In genomic region chr8:72240403-72240763, GRCm38 (mm10) we compare ENCODE assay signal across 9 mouse cellular contexts. TPM values are rescaled to one million over a fixed set of nuclear protein-coding genes. Genes with fewer than 3 reads are reported as not detected.
DNase-seq lines count a peak whose midpoint lies in the region; ATAC-seq and TF ChIP-seq lines count a peak whose summit lies in the region.
"Had no signal": no experiment of that assay in that cellular context is flagged by ENCODE, and none has a peak within 500 bp of the region (broad histone marks: within the 10 kb centered on the region; RNA-seq: fewer than 3 reads in every experiment).

No protein-coding gene starts in this region.

- H3K4me1 ChIP-seq in heart, embryonic 16.5 days (ENCODE audit: control insufficient read depth, insufficient read depth, low read length) = peaks cover 5% of the 10 kb centered on the region
- peaks cover 8% of the 10 kb centered on the region for H3K4me1 ChIP-seq in bone marrow, adult 2 months (ENCODE audit: control insufficient read depth, insufficient read depth, low read length)
- peaks cover 18% of the 10 kb centered on the region for H3K4me1 ChIP-seq in hindbrain, embryonic 12.5 days
- H3K4me1 ChIP-seq in midbrain, embryonic 10.5 days = peaks cover 17% of the 10 kb centered on the region

- peak overlapping the region; percentile 91 for H3K27ac ChIP-seq in heart, embryonic 16.5 days (ENCODE audit: low read length)
- peak overlapping the region; percentile 97 for H3K27ac ChIP-seq in bone marrow, adult 2 months (ENCODE audit: control insufficient read depth, insufficient read depth, low read depth, low read length, poor library complexity)
- H3K27ac ChIP-seq in hindbrain, embryonic 12.5 days = peak overlapping the region; percentile 97
- peak overlapping the region; percentile 97 for H3K27ac ChIP-seq in midbrain, embryonic 10.5 days (replicated peaks)

- no peak for TF ChIP-seq POLR2A in bone marrow, adult 2 months (IDR thresholded peaks at IDR 0.05; ENCODE audit: borderline replicate concordance, control insufficient read depth, low read depth, low read length)

- H3K9me3 ChIP-seq in heart, embryonic 16.5 days (replicated peaks; ENCODE audit: control insufficient read depth, low read length) = no peaks in the 10 kb centered on the region
- no peaks in the 10 kb centered on the region for H3K9me3 ChIP-seq in hindbrain, embryonic 12.5 days (replicated peaks)
- no peaks in the 10 kb centered on the region for H3K9me3 ChIP-seq in midbrain, embryonic 10.5 days (replicated peaks)

- H3K27me3 ChIP-seq in heart, embryonic 16.5 days (ENCODE audit: control insufficient read depth, insufficient read depth, low read length) = no peaks in the 10 kb centered on the region
- H3K27me3 ChIP-seq in hindbrain, embryonic 12.5 days = no peaks in the 10 kb centered on the region
- H3K27me3 ChIP-seq in midbrain, embryonic 10.5 days (ENCODE audit: low read depth, poor library complexity, severe bottlenecking) = no peaks in the 10 kb centered on the region

- H3K9ac ChIP-seq in heart, embryonic 16.5 days (ENCODE audit: low read length) = peak overlapping the region; percentile 79
- peak overlapping the region; percentile 64 for H3K9ac ChIP-seq in hindbrain, embryonic 12.5 days

- no peak for DNase-seq in heart, adult 8-10 months (ENCODE audit: low spot score)
- DNase-seq in midbrain, embryonic 10.5 days (ENCODE audit: low spot score) = no peak
- no peak for DNase-seq in ovary, postnatal 36 days (ENCODE audit: low spot score)
- no peak for DNase-seq in kidney, adult 8-10 months
- DNase-seq in adrenal gland, adult 2 months = no peak

- H3K4me3 ChIP-seq in heart, embryonic 16.5 days (ENCODE audit: low read length) = peak overlapping the region; percentile 93
- peak overlapping the region; percentile 91 for H3K4me3 ChIP-seq in bone marrow, adult 2 months (replicated peaks; ENCODE audit: control insufficient read depth, low read depth, low read length)
- H3K4me3 ChIP-seq in hindbrain, embryonic 12.5 days = peak overlapping the region; percentile 68
- H3K4me3 ChIP-seq in midbrain, embryonic 10.5 days = peak overlapping the region; percentile 71

- no peak for TF ChIP-seq CTCF in bone marrow, adult 2 months (IDR thresholded peaks at IDR 0.05; ENCODE audit: control insufficient read depth, insufficient read depth, low read length)

- ATAC-seq in heart, embryonic 16.5 days (replicated peaks; ENCODE audit: extremely low read depth, insufficient read depth, low FRiP score) = 0 out of 2 replicates have a peak, but pooled peaks have one; percentile 1
- ATAC-seq in hindbrain, embryonic 12.5 days (ENCODE audit: low FRiP score) = no peak

- under 1% methylated on average over 24 of the region's 24 CpGs for WGBS in heart, embryonic 16.5 days
- WGBS in bone marrow, adult 2 months = 0% methylated on average over 24 of the region's 24 CpGs
- under 1% methylated on average over 24 of the region's 24 CpGs for WGBS in hindbrain, embryonic 12.5 days
- WGBS in midbrain, embryonic 10.5 days = under 1% methylated on average over 24 of the region's 24 CpGs

- H3K4me2 ChIP-seq in heart, embryonic 16.5 days (ENCODE audit: low read depth, low read length) = peak overlapping the region; percentile 82
- peak overlapping the region; percentile 75 for H3K4me2 ChIP-seq in hindbrain, embryonic 12.5 days (replicated peaks)

- H3K36me3 ChIP-seq in heart, embryonic 16.5 days (ENCODE audit: control insufficient read depth, insufficient read depth) = no peaks in the 10 kb centered on the region; the same call in 1 of the 2 replicates
- peaks cover 17% of the 10 kb centered on the region for H3K36me3 ChIP-seq in hindbrain, embryonic 12.5 days
- peaks cover 28% of the 10 kb centered on the region for H3K36me3 ChIP-seq in midbrain, embryonic 10.5 days

RNA-seq across cellular contexts. Expression of gene Ap1m1, which starts 0.6 kb away (rescaled TPM):
- 120 and 121 TPM in 2 replicates for polyA plus RNA-seq in heart, embryonic 16.5 days (2015; fragmentation: Nextera tagmentation; extraction: Ambion mirVana)
- total RNA-seq in heart, adult 8-10 months (2022) = 10 to 100 TPM; 42.0 to 48.4 (median 43.4) TPM
- polyA plus RNA-seq in bone marrow, adult 2 months (2011; ENCODE audit: insufficient read depth, insufficient read length, low replicate concordance, missing spikeins) = 27.1 and 51.8 TPM in 2 replicates
- 194 and 197 TPM in 2 replicates for polyA plus RNA-seq in hindbrain, embryonic 12.5 days (2016; fragmentation: Nextera tagmentation; extraction: Ambion mirVana)
- 201 and 235 TPM in 2 replicates for polyA plus RNA-seq in midbrain, embryonic 10.5 days (2016; fragmentation: Nextera tagmentation; extraction: Ambion mirVana)
- total RNA-seq in adrenal gland, adult 2 months (2021) = 10 to 100 TPM; 66.3 to 67.8 TPM
- 62.1 and 75.1 TPM in 2 replicates for polyA plus RNA-seq in adrenal gland, adult 2 months (2012; rRNA removed)

RNA-seq across cellular contexts. Expression of gene Fam32a, which starts 20.9 kb away (rescaled TPM):
- polyA plus RNA-seq in heart, embryonic 16.5 days (2015; fragmentation: Nextera tagmentation; extraction: Ambion mirVana) = 44.1 and 46.6 TPM in 2 replicates
- 10 to 100 TPM; 18.4 to 23.2 (median 21.9) TPM for total RNA-seq in heart, adult 8-10 months (2022)
- 34.8 and 47.9 TPM in 2 replicates for polyA plus RNA-seq in bone marrow, adult 2 months (2011; ENCODE audit: insufficient read depth, insufficient read length, low replicate concordance, missing spikeins)
- 85.6 and 94.3 TPM in 2 replicates for polyA plus RNA-seq in hindbrain, embryonic 12.5 days (2016; fragmentation: Nextera tagmentation; extraction: Ambion mirVana)
- 75.2 and 83.1 TPM in 2 replicates for polyA plus RNA-seq in midbrain, embryonic 10.5 days (2016; fragmentation: Nextera tagmentation; extraction: Ambion mirVana)
- 10 to 100 TPM; 58.6 to 63.8 TPM for total RNA-seq in adrenal gland, adult 2 months (2021)
- 21.0 and 23.3 TPM in 2 replicates for polyA plus RNA-seq in adrenal gland, adult 2 months (2012; rRNA removed)

RNA-seq across cellular contexts. Expression of gene Gm11034, which starts 26.9 kb away (rescaled TPM):
- polyA plus RNA-seq in heart, embryonic 16.5 days (2015; fragmentation: Nextera tagmentation; extraction: Ambion mirVana) = not detected in 2 replicates
- not detected for total RNA-seq in heart, adult 8-10 months (2022)
- polyA plus RNA-seq in bone marrow, adult 2 months (2011; ENCODE audit: insufficient read depth, insufficient read length, low replicate concordance, missing spikeins) = not detected in 2 replicates
- not detected in 2 replicates for polyA plus RNA-seq in hindbrain, embryonic 12.5 days (2016; fragmentation: Nextera tagmentation; extraction: Ambion mirVana)
- polyA plus RNA-seq in midbrain, embryonic 10.5 days (2016; fragmentation: Nextera tagmentation; extraction: Ambion mirVana) = not detected in 2 replicates
- not detected for total RNA-seq in adrenal gland, adult 2 months (2021)
- not detected in 2 replicates for polyA plus RNA-seq in adrenal gland, adult 2 months (2012; rRNA removed)
- polyA plus RNA-seq: gonadal fat pad, adult 2 months had no signal

RNA-seq across cellular contexts. Expression of gene Cib3, which starts 27.7 kb away (rescaled TPM):
- not detected in 2 replicates for polyA plus RNA-seq in heart, embryonic 16.5 days (2015; fragmentation: Nextera tagmentation; extraction: Ambion mirVana)
- total RNA-seq in heart, adult 8-10 months (2022) = 1 to 10 TPM in 3 of 4 experiments, under 1 TPM in 1; 0.90 to 3.5 (median 2.2) TPM
- not detected in 2 replicates for polyA plus RNA-seq in bone marrow, adult 2 months (2011; ENCODE audit: insufficient read depth, insufficient read length, low replicate concordance, missing spikeins)
- polyA plus RNA-seq in hindbrain, embryonic 12.5 days (2016; fragmentation: Nextera tagmentation; extraction: Ambion mirVana) = not detected in 2 replicates
- polyA plus RNA-seq in midbrain, embryonic 10.5 days (2016; fragmentation: Nextera tagmentation; extraction: Ambion mirVana) = not detected in 2 replicates
- total RNA-seq in adrenal gland, adult 2 months (2021) = not detected
- polyA plus RNA-seq in adrenal gland, adult 2 months (2012; rRNA removed) = 0.07 TPM in 1 of 2 replicates, not detected in the other

RNA-seq across cellular contexts. Expression of gene Hsh2d, which starts 50.9 kb away (rescaled TPM):
- 0.55 and 1.1 TPM in 2 replicates for polyA plus RNA-seq in heart, embryonic 16.5 days (2015; fragmentation: Nextera tagmentation; extraction: Ambion mirVana)
- total RNA-seq in heart, adult 8-10 months (2022) = not detected
- polyA plus RNA-seq in bone marrow, adult 2 months (2011; ENCODE audit: insufficient read depth, insufficient read length, low replicate concordance, missing spikeins) = 6.4 and 7.7 TPM in 2 replicates
- not detected in 2 replicates for polyA plus RNA-seq in hindbrain, embryonic 12.5 days (2016; fragmentation: Nextera tagmentation; extraction: Ambion mirVana)
- polyA plus RNA-seq in midbrain, embryonic 10.5 days (2016; fragmentation: Nextera tagmentation; extraction: Ambion mirVana) = 0.07 TPM in 1 of 2 replicates, not detected in the other
- not detected for total RNA-seq in adrenal gland, adult 2 months (2021)
- polyA plus RNA-seq in adrenal gland, adult 2 months (2012; rRNA removed) = 0.17 TPM in 1 of 2 replicates, not detected in the other
